In the genomic region with DNA sequence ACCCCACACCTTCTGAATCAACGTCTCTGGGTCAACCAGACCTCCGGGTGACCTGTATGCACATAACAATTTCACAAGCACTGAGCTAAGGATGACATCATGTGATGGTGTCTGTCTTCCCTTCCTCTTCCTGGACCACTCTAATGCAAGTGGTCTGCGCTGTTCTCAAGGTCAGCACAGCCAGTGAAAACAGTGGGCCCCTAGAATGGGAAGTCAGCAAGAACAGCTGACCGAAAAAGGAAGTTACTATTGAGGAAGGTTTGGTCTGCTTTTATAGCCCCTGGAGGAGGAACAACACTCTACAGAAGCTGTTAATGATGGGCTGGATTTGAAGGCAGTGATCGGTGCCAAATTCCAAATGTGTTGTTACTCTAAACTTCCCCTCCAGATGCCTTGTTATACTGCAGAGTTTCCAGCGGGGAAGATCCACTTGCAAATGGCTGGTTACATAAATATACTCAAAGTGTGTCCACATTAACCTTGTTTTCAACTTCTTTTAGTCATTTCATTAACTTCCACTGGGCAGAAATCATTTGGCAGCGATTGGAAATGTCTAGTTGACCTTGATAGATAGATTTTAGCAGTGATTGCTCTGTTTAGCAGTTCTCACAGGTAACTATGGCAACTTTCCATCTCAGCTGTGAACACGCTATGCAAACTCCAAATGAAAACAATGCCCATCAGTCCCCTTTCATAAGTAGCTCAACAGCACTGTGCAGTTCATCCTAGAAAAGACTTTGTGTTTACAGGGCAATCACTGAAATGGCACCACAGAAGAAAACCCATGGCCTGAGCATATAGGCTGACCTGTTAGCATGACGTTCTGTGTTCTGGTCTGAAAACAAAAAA, we compare ENCODE assay signal across 8 mouse cellular contexts.
DNase-seq lines count a peak whose midpoint lies in the region; ATAC-seq lines count a peak whose summit lies in the region.
"Had no signal": no experiment of that assay in that cellular context is flagged by ENCODE, and none has a peak within 500 bp of the region (broad histone marks: within the 10 kb centered on the region; RNA-seq: fewer than 3 reads in every experiment).

No protein-coding gene starts in this region.

- peak overlapping the region; percentile 52 for H3K27ac ChIP-seq in neural tube, embryonic 13.5 days (replicated peaks)
- peak overlapping the region; percentile 51 for H3K27ac ChIP-seq in embryonic facial prominence, embryonic 15.5 days (replicated peaks)
- peak overlapping the region; percentile 64 for H3K27ac ChIP-seq in kidney, embryonic 15.5 days
- H3K27ac ChIP-seq: embryonic facial prominence, embryonic 13.5 days had no signal

- H3K9ac ChIP-seq in neural tube, embryonic 13.5 days: no peak overlapping the region
- H3K9ac ChIP-seq in embryonic facial prominence, embryonic 15.5 days: no peak overlapping the region
- H3K9ac ChIP-seq in kidney, embryonic 15.5 days: no peak overlapping the region
- H3K9ac ChIP-seq: embryonic facial prominence, embryonic 13.5 days had no signal

- peak; percentile 44 for ATAC-seq in neural tube, embryonic 13.5 days (ENCODE audit: low read depth)
- ATAC-seq in embryonic facial prominence, embryonic 15.5 days (ENCODE audit: insufficient number of reproducible peaks, low FRiP score, low TSS enrichment, low read depth): peak; percentile 51; the same call in 1 of the 2 replicates
- 0 out of 2 replicates have a peak, but pooled peaks have one; percentile 40 for ATAC-seq in kidney, embryonic 15.5 days (replicated peaks; ENCODE audit: low FRiP score)
- ATAC-seq in erythroid progenitor cell, adult 5-6 weeks (replicated peaks; ENCODE audit: low FRiP score, poor library complexity, severe bottlenecking): no peak

- no peaks in the 10 kb centered on the region for H3K27me3 ChIP-seq in neural tube, embryonic 13.5 days
- no peaks in the 10 kb centered on the region for H3K27me3 ChIP-seq in embryonic facial prominence, embryonic 15.5 days
- H3K27me3 ChIP-seq in kidney, embryonic 15.5 days: no peaks in the 10 kb centered on the region
- H3K27me3 ChIP-seq: embryonic facial prominence, embryonic 13.5 days had no signal

- H3K36me3 ChIP-seq in neural tube, embryonic 13.5 days: no peaks in the 10 kb centered on the region
- no peaks in the 10 kb centered on the region for H3K36me3 ChIP-seq in embryonic facial prominence, embryonic 15.5 days
- H3K36me3 ChIP-seq in kidney, embryonic 15.5 days: no peaks in the 10 kb centered on the region
- H3K36me3 ChIP-seq: embryonic facial prominence, embryonic 13.5 days had no signal

- H3K4me2 ChIP-seq in neural tube, embryonic 13.5 days: no peak overlapping the region
- H3K4me2 ChIP-seq in embryonic facial prominence, embryonic 15.5 days (replicated peaks): no peak overlapping the region
- no peak overlapping the region for H3K4me2 ChIP-seq in kidney, embryonic 15.5 days
- H3K4me2 ChIP-seq: embryonic facial prominence, embryonic 13.5 days had no signal

- DNase-seq in neural tube, embryonic 10.5 days (ENCODE audit: extremely low spot score, low spot score): no peak
- DNase-seq in lung, postnatal 14 days: peak; percentile 34
- peak; percentile 12 for DNase-seq in yolk sac, embryonic 10.5 days (ENCODE audit: low spot score)

- no peaks in the 10 kb centered on the region for H3K9me3 ChIP-seq in neural tube, embryonic 13.5 days
- H3K9me3 ChIP-seq in embryonic facial prominence, embryonic 15.5 days (replicated peaks): no peaks in the 10 kb centered on the region
- no peaks in the 10 kb centered on the region for H3K9me3 ChIP-seq in kidney, embryonic 15.5 days (replicated peaks)
- H3K9me3 ChIP-seq: embryonic facial prominence, embryonic 13.5 days had no signal

- no peak overlapping the region for H3K4me3 ChIP-seq in neural tube, embryonic 13.5 days
- no peak overlapping the region for H3K4me3 ChIP-seq in embryonic facial prominence, embryonic 15.5 days (replicated peaks)
- H3K4me3 ChIP-seq in kidney, embryonic 15.5 days (replicated peaks): no peak overlapping the region
- H3K4me3 ChIP-seq: embryonic facial prominence, embryonic 13.5 days had no signal

- peaks cover 26% of the 10 kb centered on the region for H3K4me1 ChIP-seq in neural tube, embryonic 13.5 days (replicated peaks)
- H3K4me1 ChIP-seq in embryonic facial prominence, embryonic 15.5 days: peaks cover 18% of the 10 kb centered on the region; the same call in 1 of the 2 replicates
- H3K4me1 ChIP-seq in kidney, embryonic 15.5 days: peaks cover 34% of the 10 kb centered on the region

- WGBS in neural tube, embryonic 13.5 days: 54% methylated on average over 9 of the region's 9 CpGs
- WGBS in embryonic facial prominence, embryonic 15.5 days: 59% methylated on average over 9 of the region's 9 CpGs
- WGBS in kidney, embryonic 15.5 days: 46% methylated on average over 9 of the region's 9 CpGs
